Mouse (Mus musculus) hindbrain, embryonic 11.5 days (tissue): ENCODE measurements around the gene Syt2. TPM values are rescaled to one million over a fixed set of nuclear protein-coding genes. Genes with fewer than 3 reads are reported as not detected.
A peak's percentile ranks its signal among the peaks of the same experiment; 100 is the strongest.

Experiments used
- ATAC-seq: fragments of 200-750 bp; cut with Nextera tagmentation; 2 replicates; pipeline ENCODE4 v1.8.0; 2017; ENCODE audit warnings: mild to moderate bottlenecking, moderate TSS enrichment, moderate library complexity; ENCODE audit not compliant: low FRiP score
- DNase-seq: peaks from one replicate; pipeline ENCODE4 v3.0.0-alpha.2; 2015; ENCODE audit warnings: low spot score
- H3K27ac ChIP-seq: fragments of 300-500 bp; sonication (generic); 2 replicates; pipeline ENCODE4 v1.5.1; 2014; ENCODE audit warnings: mild to moderate bottlenecking, low read depth, low read length
- H3K27me3 ChIP-seq: fragments of 300-500 bp; sonication (generic); 2 replicates; pipeline ENCODE4 v1.6.1; 2014; ENCODE audit warnings: mild to moderate bottlenecking, low read length, moderate library complexity, mixed read lengths; ENCODE audit not compliant: control insufficient read depth, insufficient read depth
- H3K36me3 ChIP-seq: fragments of 300-500 bp; sonication (generic); 2 replicates; pipeline ENCODE4 v1.6.1; 2014; ENCODE audit warnings: mild to moderate bottlenecking, low read length, moderate library complexity, mixed read lengths; ENCODE audit not compliant: control insufficient read depth, insufficient read depth
- H3K4me1 ChIP-seq: fragments of 300-500 bp; sonication (generic); replicated peaks from 2 replicates; pipeline ENCODE4 v1.6.1; 2014; ENCODE audit warnings: low read length, mixed read lengths; ENCODE audit not compliant: control insufficient read depth, insufficient read depth
- H3K4me2 ChIP-seq: fragments of 300-500 bp; sonication (generic); replicated peaks from 2 replicates; pipeline ENCODE4 v1.6.1; 2014; ENCODE audit warnings: mild to moderate bottlenecking, low read depth, low read length
- H3K4me3 ChIP-seq: fragments of 300-500 bp; sonication (generic); 2 replicates; pipeline ENCODE4 v1.5.1; 2014; ENCODE audit warnings: low read depth, low read length
- H3K9ac ChIP-seq: fragments of 300-500 bp; sonication (generic); 2 replicates; pipeline ENCODE4 v1.6.1; 2014; ENCODE audit warnings: low read depth, low read length
- H3K9me3 ChIP-seq: fragments of 300-500 bp; sonication (generic); 2 replicates; pipeline ENCODE4 v1.6.1; 2016; ENCODE audit warnings: low read length; ENCODE audit not compliant: control insufficient read depth
- WGBS: fragments of 180-500 bp; shearing (Covaris S2); extraction: QIAGEN DNeasy Blood & Tissue Kit; methylation state at CpG from one replicate; pipeline ENCODE4 v1.1.7; 2014; 5-methylcytosine and 5-hydroxymethylcytosine counted together
- polyA plus RNA-seq: library from polyadenylated mRNA; unstranded; fragments of >200 nt; fragmentation: Nextera tagmentation; extraction: Ambion mirVana; gene quantifications from 2 replicates; pipeline ENCODE4 v1.2.1, GENCODE M21; 2014

Syt2 gene
- polyA plus RNA-seq, 1 experiment from 2014 or later, result 4.1 TPM

GRCm38 (mm10) chr1:134703232-134703631 is 56.8 kb downstream of the Syt2 start:
- no peak for ATAC-seq
- DNase-seq, result no peak
- Histone ChIP-seq H3K4me3 (no peak overlapping the region), H3K27ac (no peak overlapping the region), H3K9me3 (no peaks in the 10 kb centered on the region), H3K4me2 (no peak overlapping the region), H3K36me3 (no peaks in the 10 kb centered on the region), H3K4me1 (peaks cover 3% of the 10 kb centered on the region), H3K27me3 (peaks cover 15% of the 10 kb centered on the region; the same call in 1 of the 2 replicates), H3K9ac (no peak overlapping the region)
- WGBS, result 93% methylated on average over 2 of the region's 2 CpGs

GRCm38 (mm10) chr1:134704396-134705306 is 58.2 kb downstream of the Syt2 start:
- H3K27me3 ChIP-seq, result peaks cover 18% of the 10 kb centered on the region; the same call in 1 of the 2 replicates
- 35% methylated on average over 22 of the region's 22 CpGs for WGBS
- no peak overlapping the region for H3K9ac ChIP-seq
- H3K4me3 ChIP-seq, result no peak overlapping the region
- H3K4me1 ChIP-seq, result peaks cover 9% of the 10 kb centered on the region
- no peaks in the 10 kb centered on the region for H3K9me3 ChIP-seq
- DNase-seq (peak; percentile 76), ATAC-seq (no peak)
- no peaks in the 10 kb centered on the region for H3K36me3 ChIP-seq
- H3K27ac ChIP-seq, result no peak overlapping the region
- no peak overlapping the region for H3K4me2 ChIP-seq

- 52% methylated on average over 2 of the region's 2 CpGs for WGBS
- peaks cover 15% of the 10 kb centered on the region for H3K4me1 ChIP-seq
- no peak for ATAC-seq
Observed at GRCm38 (mm10) chr1:134706549-134706948, 60.1 kb downstream of the Syt2 start.

GRCm38 (mm10) chr1:134707516-134707915 is 61.0 kb downstream of the Syt2 start:
- peaks cover 18% of the 10 kb centered on the region; the same call in 1 of the 2 replicates for H3K27me3 ChIP-seq
- no peaks in the 10 kb centered on the region for H3K9me3 ChIP-seq
- DNase-seq, result no peak
- WGBS, result 77% methylated on average over 3 of the region's 3 CpGs
- H3K4me1 ChIP-seq, result peaks cover 15% of the 10 kb centered on the region
- no peak overlapping the region for H3K4me3 ChIP-seq
- no peak for ATAC-seq
- no peak overlapping the region for H3K27ac ChIP-seq
- no peak overlapping the region for H3K9ac ChIP-seq
- H3K4me2 ChIP-seq, result no peak overlapping the region
- no peaks in the 10 kb centered on the region for H3K36me3 ChIP-seq

More at GRCm38 (mm10) chr1:134706549-134706948, 60.1 kb downstream of the Syt2 start:
- Histone ChIP-seq H3K27me3 (peaks cover 18% of the 10 kb centered on the region; the same call in 1 of the 2 replicates), H3K9ac (no peak overlapping the region), H3K9me3 (no peaks in the 10 kb centered on the region), H3K36me3 (no peaks in the 10 kb centered on the region), H3K4me2 (no peak overlapping the region), H3K27ac (no peak overlapping the region), H3K4me3 (no peak overlapping the region)
- no peak for DNase-seq

- H3K9ac ChIP-seq, result peak overlapping the region; percentile 81; the same call in 1 of the 2 replicates
- peaks cover 18% of the 10 kb centered on the region; the same call in 1 of the 2 replicates for H3K27me3 ChIP-seq
- H3K9me3 ChIP-seq, result no peaks in the 10 kb centered on the region
- peaks cover 15% of the 10 kb centered on the region for H3K4me1 ChIP-seq
- H3K27ac ChIP-seq, result no peak overlapping the region
- H3K36me3 ChIP-seq, result no peaks in the 10 kb centered on the region
- H3K4me3 ChIP-seq, result peak overlapping the region; percentile 57
- 9% methylated on average over 8 of the region's 8 CpGs for WGBS
- ATAC-seq (no peak), DNase-seq (no peak)
- peak overlapping the region; percentile 89 for H3K4me2 ChIP-seq
Observed at GRCm38 (mm10) chr1:134708274-134708673, 61.8 kb downstream of the Syt2 start.

- DNase-seq (peak; percentile 81), ATAC-seq (peak; percentile 39)
- H3K9me3 ChIP-seq, result no peaks in the 10 kb centered on the region
- H3K27ac ChIP-seq, result peak overlapping the region; percentile 53; the same call in 1 of the 2 replicates
- H3K36me3 ChIP-seq, result no peaks in the 10 kb centered on the region
- peak overlapping the region; percentile 57 for H3K4me3 ChIP-seq
- under 1% methylated on average over 43 of the region's 46 CpGs for WGBS
- H3K27me3 ChIP-seq, result peaks cover 18% of the 10 kb centered on the region; the same call in 1 of the 2 replicates
- peak overlapping the region; percentile 81 for H3K9ac ChIP-seq
- H3K4me1 ChIP-seq, result peaks cover 19% of the 10 kb centered on the region
- H3K4me2 ChIP-seq, result peak overlapping the region; percentile 89
Observed at GRCm38 (mm10) chr1:134708801-134709385, 62.4 kb downstream of the Syt2 start.

- DNase-seq (peak; percentile 49), ATAC-seq (peak; percentile 9)
- H3K27ac ChIP-seq, result peak overlapping the region; percentile 51
- peak overlapping the region; percentile 57 for H3K4me3 ChIP-seq
- peak overlapping the region; percentile 81 for H3K9ac ChIP-seq
- H3K27me3 ChIP-seq, result peaks cover 18% of the 10 kb centered on the region; the same call in 1 of the 2 replicates
- H3K4me2 ChIP-seq, result peak overlapping the region; percentile 89
- no peaks in the 10 kb centered on the region for H3K36me3 ChIP-seq
- peaks cover 22% of the 10 kb centered on the region for H3K4me1 ChIP-seq
- 8% methylated on average over 26 of the region's 26 CpGs for WGBS
- H3K9me3 ChIP-seq, result no peaks in the 10 kb centered on the region
Observed at GRCm38 (mm10) chr1:134709411-134710306, 63.2 kb downstream of the Syt2 start.

- WGBS, result 14% methylated on average over 7 of the region's 7 CpGs
- DNase-seq (peak; percentile 23), ATAC-seq (no peak)
- Histone ChIP-seq H3K9me3 (no peaks in the 10 kb centered on the region), H3K27me3 (peaks cover 16% of the 10 kb centered on the region; the same call in 1 of the 2 replicates), H3K27ac (no peak overlapping the region), H3K4me1 (peaks cover 22% of the 10 kb centered on the region), H3K9ac (no peak overlapping the region), H3K4me2 (peak overlapping the region; percentile 17), H3K36me3 (no peaks in the 10 kb centered on the region), H3K4me3 (no peak overlapping the region)
Observed at GRCm38 (mm10) chr1:134711061-134711460, 64.6 kb downstream of the Syt2 start.
